Mouse (Mus musculus) layer of hippocampus, adult 11-12 months (tissue): Measurements from ENCODE around the gene Wfikkn2.

Source experiments
- DNase-seq: peaks from one replicate; pipeline ENCODE4 v3.0.0; 2022; ENCODE audit warnings: low spot score

Wfikkn2 gene

GRCm38 (mm10) chr11:94261585-94262370, 16.0 kb upstream of the Wfikkn2 start:
- no peak for DNase-seq

GRCm38 (mm10) chr11:94259814-94260213, 14.0 kb upstream of the Wfikkn2 start:
- DNase-seq = no peak

GRCm38 (mm10) chr11:94257987-94258386, 12.2 kb upstream of the Wfikkn2 start:
- DNase-seq = no peak

- DNase-seq = no peak
Observed at GRCm38 (mm10) chr11:94255733-94256132, 9.9 kb upstream of the Wfikkn2 start.

GRCm38 (mm10) chr11:94253691-94254090, 7.9 kb upstream of the Wfikkn2 start:
- no peak for DNase-seq

GRCm38 (mm10) chr11:94253156-94253555, 7.4 kb upstream of the Wfikkn2 start:
- DNase-seq = no peak

- DNase-seq = no peak
Observed at GRCm38 (mm10) chr11:94246789-94247061, 920 bp upstream of the Wfikkn2 start.

- no peak for DNase-seq
Observed at GRCm38 (mm10) chr11:94244385-94244784, 1.4 kb downstream of the Wfikkn2 start.

- DNase-seq = no peak
Observed at GRCm38 (mm10) chr11:94243422-94244180, 2.2 kb downstream of the Wfikkn2 start.

GRCm38 (mm10) chr11:94242760-94243421, 2.9 kb downstream of the Wfikkn2 start:
- DNase-seq = no peak

GRCm38 (mm10) chr11:94239706-94240105, 6.1 kb downstream of the Wfikkn2 start:
- DNase-seq = no peak

- DNase-seq = no peak
Observed at GRCm38 (mm10) chr11:94238786-94239185, 7.0 kb downstream of the Wfikkn2 start.

GRCm38 (mm10) chr11:94236074-94236473, 9.7 kb downstream of the Wfikkn2 start:
- peak; percentile 84 for DNase-seq

GRCm38 (mm10) chr11:94234857-94235256, 10.9 kb downstream of the Wfikkn2 start:
- DNase-seq = no peak

GRCm38 (mm10) chr11:94234380-94234779, 11.4 kb downstream of the Wfikkn2 start:
- no peak for DNase-seq

GRCm38 (mm10) chr11:94233405-94233804, 12.4 kb downstream of the Wfikkn2 start:
- DNase-seq = peak; percentile 54

- no peak for DNase-seq
Observed at GRCm38 (mm10) chr11:94231821-94232552, 13.8 kb downstream of the Wfikkn2 start.

GRCm38 (mm10) chr11:94230244-94230643, 15.6 kb downstream of the Wfikkn2 start:
- no peak for DNase-seq

GRCm38 (mm10) chr11:94229207-94229960, 16.4 kb downstream of the Wfikkn2 start:
- DNase-seq = no peak

GRCm38 (mm10) chr11:94228416-94228815, 17.4 kb downstream of the Wfikkn2 start:
- no peak for DNase-seq

GRCm38 (mm10) chr11:94225985-94226384, 19.8 kb downstream of the Wfikkn2 start:
- DNase-seq = peak; percentile 71

GRCm38 (mm10) chr11:94223531-94223930, 22.3 kb downstream of the Wfikkn2 start:
- no peak for DNase-seq
